Mouse (Mus musculus): ENCODE results near the gene Cxcr4. TPM values are rescaled to one million over a fixed set of nuclear protein-coding genes. Genes with fewer than 3 reads are reported as not detected.

Gene Cxcr4
- total RNA-seq, 2 experiments from 2014 or later = 15.6 to 87.6 TPM

DNA sequence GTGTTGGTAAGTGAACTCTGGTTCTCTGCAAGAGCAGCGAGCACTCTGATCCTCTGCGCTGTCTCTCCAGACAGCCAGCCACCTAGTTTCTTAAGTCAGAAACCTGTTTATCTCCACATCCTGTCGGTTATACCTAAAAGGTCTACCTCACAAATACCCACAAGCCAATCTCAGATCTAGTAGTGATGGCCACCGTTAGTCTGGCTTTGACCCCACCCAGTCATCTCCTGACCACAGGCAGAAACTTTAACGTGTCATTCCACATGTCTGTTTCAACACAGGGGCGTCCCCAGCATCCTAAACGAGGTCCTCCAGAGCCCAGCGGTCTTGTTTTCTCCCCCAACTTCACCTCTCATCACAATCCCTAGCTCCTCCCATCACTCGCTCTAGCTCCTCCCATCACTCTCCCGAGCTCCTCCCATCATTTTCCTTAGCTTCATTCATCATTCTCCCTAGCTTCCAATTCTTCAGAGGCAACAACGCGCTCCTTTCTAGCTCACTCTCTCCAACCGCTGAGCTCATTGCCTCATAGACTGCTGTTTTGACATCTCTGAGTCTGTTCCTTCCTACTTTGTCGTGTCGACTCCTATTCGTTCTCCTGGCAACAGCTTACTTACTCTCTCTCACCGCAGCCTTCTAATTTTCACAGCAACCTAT is 22.0 kb downstream of the Cxcr4 start:
- no peak for DNase-seq

DNA sequence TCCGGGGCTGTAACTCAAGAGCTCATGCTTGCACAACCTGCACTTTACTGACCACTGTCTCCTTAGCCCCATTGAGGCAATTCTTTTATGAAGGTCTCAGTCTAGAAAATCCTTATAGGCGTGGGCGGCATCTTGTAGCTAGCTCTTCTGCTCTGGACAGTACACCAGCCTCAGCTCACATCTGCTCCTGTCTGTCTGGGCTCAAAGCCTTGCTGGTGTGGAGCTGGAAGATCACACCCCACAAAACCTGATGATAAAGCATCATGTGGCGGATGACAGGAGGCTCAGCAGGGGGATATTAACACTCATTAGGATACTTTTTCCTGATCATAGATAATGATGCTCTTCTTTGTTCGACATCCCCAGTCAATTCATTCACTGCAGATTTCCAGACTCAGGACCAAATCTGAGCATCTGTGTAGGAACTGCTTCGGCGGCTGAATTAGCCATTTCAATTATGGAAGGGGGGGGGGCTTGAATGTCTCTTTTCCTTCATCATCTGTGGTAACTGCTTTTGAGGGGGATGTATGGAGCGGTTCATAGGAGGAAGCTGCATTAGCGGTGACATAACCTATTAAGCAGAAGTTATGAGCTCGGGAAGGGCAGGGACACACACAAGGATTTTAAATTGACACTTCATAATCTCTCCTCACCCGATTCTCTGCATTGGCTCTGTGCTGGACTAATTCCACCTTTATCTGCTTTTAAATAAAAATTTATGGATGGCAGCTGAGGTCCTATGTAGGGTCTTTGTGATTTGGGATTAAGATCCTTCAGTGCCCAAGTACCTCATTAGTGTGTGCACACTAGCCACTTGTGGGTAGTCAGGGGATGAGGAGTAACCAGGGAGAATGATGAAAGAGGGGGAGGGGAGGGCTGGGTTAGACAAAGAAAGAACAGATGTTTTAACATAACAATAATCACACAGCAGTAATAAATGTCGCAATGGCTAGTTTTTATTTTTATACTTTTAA is 24.6 kb downstream of the Cxcr4 start:
- no peak for DNase-seq

DNA sequence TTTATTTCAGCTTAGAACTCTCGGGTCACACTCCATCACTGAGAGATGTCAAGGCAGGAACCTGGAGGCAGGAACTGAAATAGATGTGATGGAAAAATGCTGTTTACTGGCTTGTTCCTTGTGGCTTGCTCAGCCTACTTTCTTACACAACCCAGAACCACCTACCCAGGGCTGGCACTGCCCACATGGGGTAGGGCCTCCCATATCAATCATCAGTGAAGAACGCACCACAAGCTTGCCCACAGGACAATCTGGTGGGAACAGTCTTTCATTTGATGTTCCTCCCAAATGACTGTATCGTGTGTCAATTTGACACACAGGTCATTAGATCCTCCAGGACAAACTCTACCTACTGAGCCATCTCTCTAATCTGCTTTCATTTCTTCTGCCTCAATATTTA is 28.2 kb downstream of the Cxcr4 start:
- DNase-seq = no peak

DNA sequence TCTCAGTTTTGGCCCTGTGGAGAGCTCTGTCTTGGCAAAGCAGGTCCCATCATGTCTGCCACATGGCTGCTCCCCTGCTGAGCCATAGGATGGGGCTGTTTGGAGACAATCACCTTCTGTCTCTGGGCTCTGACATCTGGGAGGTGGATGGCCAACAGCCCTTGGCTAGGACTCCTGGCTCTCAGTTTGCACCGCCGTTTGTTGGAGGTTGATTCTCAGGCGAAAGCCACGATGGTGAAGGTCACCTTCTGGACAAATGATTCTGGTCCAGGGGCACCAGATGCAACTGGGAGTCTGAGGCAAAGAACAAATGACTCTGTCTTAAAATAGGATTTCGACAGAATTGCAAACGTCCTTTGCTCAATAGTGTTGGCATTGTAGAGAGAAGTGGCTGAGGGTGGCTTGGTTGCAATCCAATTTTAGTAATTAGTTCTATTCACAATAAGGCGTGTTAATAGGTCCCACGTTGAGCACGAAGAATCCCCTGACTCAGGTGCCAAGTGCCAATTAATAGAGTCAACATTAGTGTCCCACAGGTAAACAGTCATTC is 30.7 kb downstream of the Cxcr4 start:
- no peak for DNase-seq

DNA sequence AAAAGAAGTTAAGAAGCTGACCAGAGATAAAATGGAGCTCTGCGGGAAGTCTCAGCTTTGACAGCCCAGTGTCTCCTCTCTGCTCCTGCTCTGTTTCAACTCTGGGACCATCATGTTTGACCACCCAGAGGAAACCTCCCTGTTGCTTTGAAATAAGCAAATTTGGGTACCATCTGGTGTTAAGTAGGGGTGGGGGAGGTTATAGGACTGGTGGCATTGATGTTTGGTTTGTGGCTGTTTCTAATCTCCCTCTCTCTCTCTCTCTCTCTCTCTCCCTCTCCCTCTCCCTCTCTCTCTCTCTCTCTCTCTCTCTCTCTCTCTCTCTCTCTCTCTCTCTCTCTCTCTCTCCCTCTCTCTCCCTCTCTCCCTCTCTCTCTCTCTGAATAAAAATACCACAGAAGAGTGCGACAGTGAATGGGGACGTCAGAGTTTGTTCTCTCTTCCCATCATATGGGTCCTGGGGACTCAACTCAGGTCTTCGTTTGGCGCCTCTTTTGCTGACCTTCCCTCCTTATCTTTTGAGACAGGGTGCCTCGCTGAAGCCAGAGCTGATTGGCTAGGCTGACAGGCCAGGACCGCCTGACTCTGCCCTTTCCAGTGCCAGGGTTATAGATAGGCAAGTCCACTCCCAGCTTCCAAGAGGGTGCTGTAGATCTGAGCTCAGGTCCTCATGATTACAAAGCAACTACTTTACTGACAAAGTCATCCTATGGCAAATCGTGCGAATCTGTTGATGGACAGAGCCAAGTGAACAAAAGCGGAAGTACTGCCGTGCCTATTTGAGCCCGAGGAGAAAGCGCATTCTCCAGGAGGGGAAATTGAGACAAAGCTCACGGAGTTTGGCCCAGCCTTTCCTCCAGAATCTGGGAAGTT is 31.4 kb downstream of the Cxcr4 start:
- DNase-seq = no peak

DNA sequence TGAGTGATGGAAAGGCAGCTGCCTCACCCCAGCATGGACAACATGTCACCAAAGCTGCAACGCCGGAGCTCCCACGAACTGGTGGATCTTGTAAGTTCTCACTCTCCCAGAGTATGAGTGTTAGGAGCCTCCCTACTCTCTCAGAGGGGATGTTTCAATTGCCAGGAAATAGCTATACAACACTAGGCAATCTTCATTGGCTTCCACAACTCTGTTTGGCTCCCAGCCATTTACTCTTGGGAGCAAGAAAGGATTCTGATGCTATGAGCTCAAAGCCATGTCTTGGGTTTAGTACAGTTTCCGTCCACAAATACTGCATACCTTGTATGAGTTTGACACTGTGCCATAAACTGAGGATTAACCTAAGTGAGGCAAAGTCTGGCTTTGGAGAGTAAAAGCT is 34.1 kb downstream of the Cxcr4 start:
- no peak for DNase-seq

DNA sequence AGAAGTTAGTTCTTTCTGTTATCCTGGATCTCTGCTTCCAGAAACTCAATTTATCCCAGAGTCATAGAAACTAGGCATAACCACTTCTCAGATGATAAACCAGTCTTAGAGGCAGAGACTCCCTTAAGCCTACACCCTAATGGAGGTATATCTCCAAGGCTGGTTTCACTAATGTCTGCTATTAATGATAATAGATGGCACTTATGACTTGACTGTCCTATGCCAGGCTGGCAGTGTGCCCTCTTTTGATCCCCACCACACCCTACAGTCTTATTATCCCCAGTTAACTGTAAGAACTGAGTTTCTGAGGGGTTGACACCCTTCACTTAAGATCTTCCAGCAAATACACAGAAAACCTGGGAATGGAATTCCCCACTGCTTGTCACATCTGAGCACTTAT is 39.5 kb downstream of the Cxcr4 start:
- DNase-seq = no peak

DNA sequence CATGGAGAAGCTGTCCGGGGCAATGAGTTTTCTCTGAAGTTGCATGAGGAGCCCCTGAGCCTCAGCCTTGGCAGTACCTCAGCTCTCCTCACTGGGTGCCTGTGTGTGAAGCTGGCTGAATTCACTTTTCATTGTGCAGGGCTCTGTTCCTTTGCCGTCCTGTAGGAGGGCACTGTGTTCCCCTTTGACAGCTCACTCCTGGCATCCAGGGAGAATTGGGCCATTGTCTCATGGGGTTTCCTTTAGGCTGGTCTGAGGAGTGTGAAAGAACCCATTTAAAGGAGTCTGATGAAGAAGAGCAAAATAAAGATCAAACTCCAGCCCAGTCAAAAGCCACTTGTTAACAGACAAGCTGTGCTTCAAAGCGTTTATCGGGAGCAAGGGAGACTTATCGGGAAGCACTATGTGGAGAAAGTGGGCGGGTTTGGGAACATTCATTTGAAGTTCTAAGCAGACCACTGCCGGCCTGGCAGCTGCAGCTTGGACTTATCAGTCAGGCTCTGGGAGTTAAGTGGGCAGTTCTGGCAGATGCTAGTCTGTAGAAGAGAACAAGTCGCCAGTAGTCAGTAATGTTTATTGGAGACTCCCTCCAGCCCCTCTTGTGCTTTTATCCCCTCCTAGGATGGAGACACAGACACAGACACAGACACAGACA is 40.2 kb downstream of the Cxcr4 start:
- DNase-seq = no peak

DNA sequence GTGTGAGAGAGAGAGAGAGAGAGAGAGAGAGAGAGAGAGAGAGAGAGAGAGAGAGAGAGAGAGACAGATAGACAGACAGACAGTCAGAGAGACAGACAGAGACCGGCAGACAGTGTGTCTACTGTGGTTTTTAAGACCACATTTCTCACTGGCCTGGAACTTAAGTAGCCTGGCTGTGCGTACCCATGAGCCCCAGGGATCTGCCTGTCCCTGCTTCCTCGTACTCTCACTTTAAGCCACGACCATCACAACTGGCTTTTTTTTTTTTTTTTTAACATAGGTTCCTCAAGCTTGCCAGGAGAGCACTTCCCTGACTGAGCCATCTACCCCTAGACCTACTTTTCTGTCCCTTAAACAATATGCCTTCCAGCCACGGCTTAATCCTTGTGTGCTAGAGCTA is 42.7 kb downstream of the Cxcr4 start:
- no peak for DNase-seq

DNA sequence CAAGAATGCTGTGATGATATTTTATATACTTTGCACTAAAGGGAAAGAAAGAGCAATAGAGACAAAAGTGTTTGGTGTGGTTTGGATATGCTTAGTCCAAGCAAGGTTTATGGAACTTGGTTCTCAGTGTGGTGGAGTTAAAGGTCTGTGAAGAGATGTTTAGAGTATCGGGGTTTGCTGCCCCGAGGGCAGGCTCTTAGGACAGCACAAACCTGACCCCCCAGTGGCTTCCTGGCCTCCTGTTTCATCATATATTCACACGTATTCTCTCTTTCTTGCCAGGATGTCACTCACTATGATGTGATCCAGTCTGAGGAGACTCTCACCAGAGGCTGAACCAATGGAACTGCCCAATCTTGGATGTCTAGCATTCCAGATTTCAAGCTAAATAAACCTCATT is 43.1 kb downstream of the Cxcr4 start:
- no peak for DNase-seq

DNA sequence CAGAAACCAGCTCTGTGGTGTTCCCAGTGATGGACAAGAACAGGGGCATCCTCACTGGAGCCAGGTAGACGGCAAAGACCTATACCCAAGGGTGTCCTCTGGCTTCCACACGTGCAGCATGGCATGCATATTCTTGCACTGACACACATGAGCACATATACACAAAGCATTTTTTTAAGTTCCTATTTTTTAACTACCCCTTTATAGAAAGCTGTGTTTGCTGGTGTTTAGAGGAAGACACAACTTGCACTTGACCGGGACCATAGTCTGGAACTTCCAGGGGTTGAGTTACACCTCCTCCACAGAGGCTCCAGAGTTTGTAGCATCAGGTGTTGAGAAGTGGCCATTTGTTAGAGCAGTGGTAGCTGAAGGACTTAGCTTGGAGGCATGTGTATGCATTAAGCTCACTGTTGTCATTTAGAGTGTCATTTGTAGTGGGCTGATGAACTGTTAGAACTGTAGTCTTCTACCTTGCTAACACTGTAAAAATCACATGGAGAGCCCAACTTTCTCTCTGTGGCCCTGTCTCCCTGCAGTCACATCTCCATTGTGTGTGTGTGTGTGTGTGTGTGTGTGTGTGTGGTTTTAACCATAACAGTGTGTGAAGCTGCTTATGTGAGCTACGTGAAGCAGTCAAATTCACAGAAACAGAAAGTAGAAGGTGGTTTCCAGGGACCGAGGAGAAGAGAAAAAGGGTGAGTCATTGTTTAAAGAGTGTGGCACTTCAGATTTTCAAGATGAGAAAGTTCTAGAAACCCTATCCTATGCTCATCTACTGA is 43.7 kb downstream of the Cxcr4 start:
- no peak for DNase-seq

DNA sequence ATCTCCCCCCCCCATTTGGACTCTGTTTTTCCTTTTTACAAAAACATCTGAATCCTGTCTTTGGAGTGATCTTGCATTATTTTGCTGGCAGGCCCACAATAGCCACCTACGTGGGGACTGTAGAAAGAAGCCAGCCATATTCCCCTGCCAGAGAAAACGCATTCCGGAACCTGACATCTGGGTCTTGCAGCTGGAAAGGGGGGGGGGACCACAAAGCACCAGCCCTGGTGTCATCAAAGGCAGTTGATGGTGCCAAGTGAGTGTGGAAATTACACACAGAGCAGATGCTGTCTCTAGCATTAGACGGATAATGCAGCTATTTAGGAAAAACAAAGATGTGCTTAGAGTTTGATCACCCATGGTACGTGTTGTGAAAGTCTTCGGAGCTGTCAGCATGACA is 46.4 kb downstream of the Cxcr4 start:
- DNase-seq = no peak

DNA sequence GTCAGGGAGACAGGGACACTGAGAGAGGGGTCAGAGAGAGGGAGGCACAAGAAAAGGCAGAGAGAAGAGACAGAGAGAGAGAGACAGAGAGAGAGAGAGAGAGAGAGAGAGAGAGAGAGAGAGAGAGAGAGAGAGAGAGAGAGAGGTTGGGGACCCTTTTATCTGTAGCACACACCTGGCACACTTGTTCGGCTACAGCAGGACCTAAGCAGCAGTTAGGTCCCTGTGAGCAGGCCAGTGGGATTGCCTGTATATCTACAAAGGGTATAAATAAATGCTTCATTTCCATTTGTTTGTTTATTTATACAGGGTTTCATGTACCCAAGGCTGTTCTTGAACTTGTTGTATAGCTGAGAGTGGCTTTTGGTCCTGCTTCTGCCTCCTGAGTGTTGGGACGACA is 49.0 kb downstream of the Cxcr4 start:
- no peak for DNase-seq

DNA sequence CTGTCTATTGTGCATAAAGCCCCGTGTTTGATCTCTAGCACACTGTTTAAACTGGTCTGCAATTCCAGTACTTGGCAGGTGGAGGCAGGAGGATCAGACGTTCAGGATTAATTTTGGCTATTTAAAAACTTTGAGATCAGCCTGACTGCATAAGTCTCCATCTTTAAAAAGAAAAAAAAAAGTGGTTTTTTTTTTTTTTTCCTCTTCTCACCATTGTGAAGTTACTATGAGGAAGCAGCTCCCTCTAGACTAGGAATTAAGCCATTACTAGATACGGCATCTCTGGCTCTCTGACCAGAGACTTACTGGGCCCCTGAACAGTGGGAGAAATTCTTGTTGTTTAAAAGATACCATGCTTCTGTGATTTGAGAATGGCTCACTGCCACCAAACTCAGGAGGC is 49.5 kb downstream of the Cxcr4 start:
- no peak for DNase-seq

DNA sequence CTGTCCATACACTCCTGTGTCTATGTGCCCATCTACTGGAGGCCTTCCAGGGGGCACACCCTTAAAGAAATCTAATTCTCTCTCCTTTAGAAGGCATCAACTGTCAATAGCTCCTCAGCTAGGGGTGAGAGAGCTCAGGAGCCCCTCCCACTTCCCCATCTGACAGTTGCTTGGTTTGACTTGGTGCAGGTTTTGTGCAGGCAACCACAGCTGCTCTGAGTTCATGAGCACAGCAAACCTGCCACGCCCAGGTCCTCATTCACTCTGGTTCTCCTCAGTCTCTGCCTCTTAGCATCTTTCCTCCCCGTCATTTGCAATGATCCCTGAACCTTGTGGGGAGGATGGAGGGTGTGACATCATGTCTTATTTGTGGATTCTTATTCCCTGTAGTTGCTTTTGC is 51.9 kb downstream of the Cxcr4 start:
- no peak for DNase-seq

DNA sequence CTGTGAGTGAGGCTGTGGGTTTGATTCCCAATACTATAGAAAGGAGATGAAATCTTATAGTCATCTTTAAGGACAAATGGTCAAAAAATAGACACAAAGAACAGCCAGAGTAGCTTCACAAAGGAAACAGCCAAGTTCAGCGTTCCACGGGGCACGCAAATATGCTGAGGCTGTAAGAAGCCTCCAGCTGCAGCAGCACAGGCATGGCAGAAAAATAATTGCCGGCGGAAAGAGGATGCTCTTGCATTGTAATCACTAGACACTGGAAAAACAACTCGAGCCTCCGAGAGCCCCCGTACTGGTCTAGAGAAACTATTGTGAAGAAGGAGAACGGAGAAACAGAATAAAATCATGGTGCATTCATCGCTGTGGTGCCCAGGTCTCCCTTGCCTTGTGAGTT is 52.5 kb downstream of the Cxcr4 start:
- no peak for DNase-seq

Other genes with a start within 250 kb of the Cxcr4 start
- gene Mcm6, start 232.6 kb downstream of the Cxcr4 start, total RNA-seq (2021) = 10 to 100 TPM; 25.4 to 27.2 TPM
- gene Dars, start 174.9 kb downstream of the Cxcr4 start, total RNA-seq (2021) = 100 to 1,000 TPM in 1 of 2 experiments, 10 to 100 TPM in 1; 80.6 to 105 TPM

Data from adrenal gland, postnatal 36 days (tissue).